Mouse (Mus musculus) CH12.LX (cell line): ENCODE measurements around the gene Tmem255a. TPM values are rescaled to one million over a fixed set of nuclear protein-coding genes. Genes with fewer than 3 reads are reported as not detected.

ENCODE experiments used
- DNase-seq: peaks from one replicate; pipeline ENCODE4 v3.0.0-alpha.2; 2013; ENCODE audit errors: extremely low read depth
- H3K27ac ChIP-seq: 2 replicates; pipeline ENCODE4 v1.5.1; 2012; ENCODE audit warnings: low read depth, mild to moderate bottlenecking, control low read depth, moderate library complexity; ENCODE audit not compliant: insufficient read depth
- H3K27me3 ChIP-seq: replicated peaks from 2 replicates; pipeline ENCODE3; 2012; ENCODE audit warnings: inconsistent platforms
- H3K36me3 ChIP-seq, 2 experiments: replicated peaks in 1 of 2; 2 replicates each; pipeline versions ENCODE3 to v1.6.1; 2012; ENCODE audit warnings: inconsistent platforms in 1 of 2, low read length in 1 of 2, mild to moderate bottlenecking in 1 of 2, mixed read lengths in 1 of 2, moderate library complexity in 1 of 2; ENCODE audit not compliant: control insufficient read depth in 1 of 2, insufficient read depth in 1 of 2
- H3K4me1 ChIP-seq, 2 experiments: 2 replicates each; pipeline ENCODE4 v1.6.1; 2012; ENCODE audit warnings: inconsistent platforms in 1 of 2, moderate library complexity in 1 of 2; ENCODE audit not compliant: insufficient read depth in 2 of 2, control insufficient read depth in 1 of 2
- H3K4me2 ChIP-seq: 2 replicates; pipeline ENCODE4 v1.6.1; 2012; ENCODE audit warnings: low read depth, mild to moderate bottlenecking, control low read depth; ENCODE audit not compliant: poor library complexity, insufficient read depth, severe bottlenecking
- H3K4me3 ChIP-seq, 3 experiments: fragments of 150-350 bp in 1 of 3; sonication (generic) in 1 of 3; replicated peaks in 1 of 3; 2 replicates each; pipeline versions ENCODE3 to v1.5.1; 2011 to 2012; ENCODE audit warnings: low read depth in 2 of 3, low read length in 2 of 3, mild to moderate bottlenecking in 2 of 3, moderate library complexity in 2 of 3, control low read depth in 1 of 3, improper control_type of control experiment in 1 of 3, inconsistent platforms in 1 of 3, mixed read lengths in 1 of 3; ENCODE audit not compliant: poor library complexity in 1 of 3
- H3K79me2 ChIP-seq: replicated peaks from 2 replicates; pipeline ENCODE4 v1.6.1; 2012; ENCODE audit warnings: mild to moderate bottlenecking, moderate library complexity; ENCODE audit not compliant: control insufficient read depth, poor library complexity, insufficient read depth, severe bottlenecking; ENCODE audit errors: extremely low read depth
- H3K9ac ChIP-seq: 2 replicates; pipeline ENCODE4 v1.6.1; 2012; ENCODE audit warnings: low read depth, mild to moderate bottlenecking, control low read depth, moderate library complexity; ENCODE audit not compliant: insufficient read depth
- H3K9me3 ChIP-seq: replicated peaks from 2 replicates; pipeline ENCODE3; 2012; ENCODE audit warnings: low read length, inconsistent platforms, mixed read lengths
- BHLHE40 ChIP-seq: IDR thresholded peaks from 2 replicates; pipeline ENCODE4 v1.6.1; 2011; ENCODE audit warnings: mild to moderate bottlenecking, low read depth, low read length, improper control_type of control experiment
- CHD1 ChIP-seq: IDR thresholded peaks from 2 replicates; pipeline ENCODE4 v1.6.1; 2012; ENCODE audit warnings: low read depth, low read length, improper control_type of control experiment, inconsistent platforms
- CHD2 ChIP-seq: IDR thresholded peaks from 2 replicates; pipeline ENCODE4 v1.6.1; 2011; ENCODE audit warnings: low read length, improper control_type of control experiment
- CTCF ChIP-seq, 2 experiments: IDR thresholded peaks in 1 of 2; conservative IDR thresholded peaks in 1 of 2; 2 replicates each; pipeline ENCODE4 v1.5.1; 2011 to 2012; ENCODE audit warnings: low read depth in 2 of 2, low read length in 2 of 2, improper control_type of control experiment in 1 of 2, inconsistent platforms in 1 of 2, mild to moderate bottlenecking in 1 of 2, moderate library complexity in 1 of 2
- E2F4 ChIP-seq: IDR thresholded peaks from 2 replicates; pipeline ENCODE4 v1.6.1; 2011; ENCODE audit warnings: low read depth, low read length, improper control_type of control experiment; ENCODE audit not compliant: insufficient replicate concordance
- EP300 ChIP-seq: IDR thresholded peaks from 2 replicates; pipeline ENCODE4 v1.6.1; 2011; ENCODE audit warnings: low read length, improper control_type of control experiment
- ETS1 ChIP-seq: conservative IDR thresholded peaks from 2 replicates; pipeline ENCODE4 v1.6.1; 2012; ENCODE audit warnings: low read depth, mild to moderate bottlenecking, inconsistent platforms, low read length, improper control_type of control experiment, moderate library complexity
- GABPA ChIP-seq: IDR thresholded peaks from 2 replicates; pipeline ENCODE4 v1.6.1; 2012; ENCODE audit warnings: low read depth, low read length, improper control_type of control experiment, inconsistent platforms; ENCODE audit not compliant: insufficient replicate concordance
- HCFC1 ChIP-seq: IDR thresholded peaks from 2 replicates; pipeline ENCODE4 v1.6.1; 2012; ENCODE audit warnings: low read depth, mild to moderate bottlenecking, inconsistent platforms, low read length, improper control_type of control experiment
- IRF4 ChIP-seq: IDR thresholded peaks from 2 replicates; pipeline ENCODE4 v1.6.1; 2014; ENCODE audit warnings: low read depth, mild to moderate bottlenecking, inconsistent platforms, low read length, improper control_type of control experiment
- KAT2A ChIP-seq: IDR thresholded peaks from 2 replicates; pipeline ENCODE4 v1.6.1; 2012; ENCODE audit warnings: low read length, improper control_type of control experiment, inconsistent platforms; ENCODE audit not compliant: insufficient replicate concordance
- MAFK ChIP-seq: IDR thresholded peaks from 2 replicates; pipeline ENCODE4 v1.6.1; 2011; ENCODE audit warnings: low read length, improper control_type of control experiment; ENCODE audit not compliant: insufficient replicate concordance
- MAX ChIP-seq: IDR thresholded peaks from 2 replicates; pipeline ENCODE4 v1.6.1; 2011; ENCODE audit warnings: low read length, improper control_type of control experiment
- MEF2A ChIP-seq: IDR thresholded peaks from 2 replicates; pipeline ENCODE4 v1.6.1; 2014; ENCODE audit warnings: low read depth, mild to moderate bottlenecking, inconsistent platforms, low read length, improper control_type of control experiment, borderline replicate concordance
- MXI1 ChIP-seq: IDR thresholded peaks from 2 replicates; pipeline ENCODE4 v1.6.1; 2011; ENCODE audit warnings: mild to moderate bottlenecking, low read depth, low read length, improper control_type of control experiment
- MYC ChIP-seq: IDR thresholded peaks from 2 replicates; pipeline ENCODE4 v1.6.1; 2011; ENCODE audit warnings: low read depth, mild to moderate bottlenecking, improper control_type of control experiment, low read length
- NELFE ChIP-seq: IDR thresholded peaks from 2 replicates; pipeline ENCODE4 v1.6.1; 2011; ENCODE audit warnings: low read depth, low read length, improper control_type of control experiment
- NRF1 ChIP-seq: IDR thresholded peaks from 2 replicates; pipeline ENCODE4 v1.6.1; 2014; ENCODE audit warnings: low read depth, mild to moderate bottlenecking, inconsistent platforms, low read length, improper control_type of control experiment, moderate library complexity
- PAX5 ChIP-seq: IDR thresholded peaks from 2 replicates; pipeline ENCODE4 v1.6.1; 2012; ENCODE audit warnings: low read length, inconsistent platforms, mixed read lengths
- RAD21 ChIP-seq: IDR thresholded peaks from 2 replicates; pipeline ENCODE4 v1.6.1; 2011; ENCODE audit warnings: low read depth, mild to moderate bottlenecking, low read length, improper control_type of control experiment, moderate library complexity
- RCOR1 ChIP-seq: conservative IDR thresholded peaks from 2 replicates; pipeline ENCODE4 v1.6.1; 2012; ENCODE audit warnings: low read depth, mild to moderate bottlenecking, inconsistent platforms, low read length, improper control_type of control experiment
- SMC3 ChIP-seq: IDR thresholded peaks from 2 replicates; pipeline ENCODE4 v1.6.1; 2011; ENCODE audit warnings: low read depth, low read length, improper control_type of control experiment
- TBP ChIP-seq: conservative IDR thresholded peaks from 2 replicates; pipeline ENCODE4 v1.6.1; 2011; ENCODE audit warnings: low read depth, low read length, improper control_type of control experiment
- TCF12 ChIP-seq: IDR thresholded peaks from 2 replicates; pipeline ENCODE4 v1.6.1; 2014; ENCODE audit warnings: low read depth, mild to moderate bottlenecking, inconsistent platforms, low read length, improper control_type of control experiment
- UBTF ChIP-seq: IDR thresholded peaks from 2 replicates; pipeline ENCODE4 v1.6.1; 2012; ENCODE audit warnings: low read depth, mild to moderate bottlenecking, inconsistent platforms, low read length, improper control_type of control experiment, moderate library complexity
- USF1 ChIP-seq: IDR thresholded peaks from 2 replicates; pipeline ENCODE4 v1.6.1; 2014; ENCODE audit warnings: low read depth, mild to moderate bottlenecking, inconsistent platforms, low read length, improper control_type of control experiment
- USF2 ChIP-seq: conservative IDR thresholded peaks from 2 replicates; pipeline ENCODE4 v1.6.1; 2011; ENCODE audit warnings: low read depth, low read length, improper control_type of control experiment
- ZC3H11A ChIP-seq: IDR thresholded peaks from 2 replicates; pipeline ENCODE4 v1.6.1; 2012; ENCODE audit warnings: low read depth, mild to moderate bottlenecking, inconsistent platforms, low read length, improper control_type of control experiment
- dilution Hi-C: fragments of 300-500 bp; cut with MboI; formaldehyde crosslinking; loops from 2 replicates; pipeline ENCODE4 v1.14.3; 2020; ENCODE audit warnings: low sequenced_read_pairs; ENCODE audit not compliant: extremely low pct_unique_long_range_greater_than_20kb, extremely low pct_ligation_motif_present
- in situ Hi-C: fragments of 300-500 bp; cut with MboI; formaldehyde crosslinking; loops from 3 replicates; pipeline ENCODE4 v1.14.3; 2019; ENCODE audit warnings: low sequenced_read_pairs, low pct_ligation_motif_present, low pct_unique_long_range_greater_than_20kb, mixed read lengths
- polyA plus RNA-seq: library from polyadenylated mRNA; unstranded; fragments of >175 nt; gene quantifications from 2 replicates; pipeline ENCODE4 v1.2.1, GENCODE M21; 2012; ENCODE audit warnings: low read depth; ENCODE audit not compliant: insufficient read length
- total RNA-seq, 2 experiments: library from RNA; depleted of rRNA; stranded (reverse); fragments of 300-350 nt in 1 of 2; fragments of >200 nt in 1 of 2; gene quantifications; 2 replicates each; pipeline ENCODE4 v1.2.3; 2012 to 2014

Tmem255a gene
- total and polyA plus RNA-seq, 3 experiments = 0.30 to 1.4 (median 0.68) TPM

GRCm38 (mm10) chrX:38229888-38230287, 22.4 kb downstream of the Tmem255a start:
- dilution Hi-C loops = no loop called here
- no peaks in the 10 kb centered on the region for H3K36me3 ChIP-seq
- DNase-seq = no peak
- H3K4me2 ChIP-seq = no peak overlapping the region
- no peak overlapping the region for H3K4me3 ChIP-seq
- no peaks in the 10 kb centered on the region for H3K79me2 ChIP-seq
- H3K9ac ChIP-seq = no peak overlapping the region
- in situ Hi-C loops = loop anchor here (10.0 to 25.0 kb wide), 3 partner anchors 45 to 205 kb away; partner anchors contain the start of gene Zbtb33
- peaks cover 8 to 35% of the 10 kb centered on the region in 2 experiments; a peak in 3 of 4 replicates for H3K4me1 ChIP-seq
- no peaks in the 10 kb centered on the region for H3K27me3 ChIP-seq
- no peak overlapping the region for H3K27ac ChIP-seq
- H3K9me3 ChIP-seq = no peaks in the 10 kb centered on the region
- TF ChIP-seq CHD2 = no peak
- no peak for TF ChIP-seq GABPA
- no peak for TF ChIP-seq ETS1
- TF ChIP-seq MYC = no peak
- no peak for TF ChIP-seq BHLHE40
- TF ChIP-seq MXI1 = no peak
- no peak for TF ChIP-seq USF2
- TF ChIP-seq NELFE = no peak
- TF ChIP-seq USF1 = no peak
- no peak for TF ChIP-seq MAX
- no peak for TF ChIP-seq RCOR1
- no peak for TF ChIP-seq EP300
- no peak for TF ChIP-seq SMC3
- TF ChIP-seq IRF4 = no peak
- TF ChIP-seq E2F4 = no peak
- no peak for TF ChIP-seq TCF12
- no peak for TF ChIP-seq TBP
- no peak for TF ChIP-seq HCFC1
- no peak for TF ChIP-seq CTCF (conservative IDR thresholded peaks at IDR 0.05 in 1 of 2, IDR thresholded peaks at IDR 0.05 in 1 of 2; ENCODE audit: low read depth in 2 of 2, low read length in 2 of 2)
- no peak for TF ChIP-seq CHD1

- TF ChIP-seq SMC3 = no peak
- no peak for TF ChIP-seq TBP
- TF ChIP-seq BHLHE40 = no peak
- TF ChIP-seq MAFK = no peak
- TF ChIP-seq HCFC1 = no peak
- no peak for TF ChIP-seq PAX5
- no peak for TF ChIP-seq KAT2A
- TF ChIP-seq USF1 = no peak
- no peak for TF ChIP-seq CTCF (conservative IDR thresholded peaks at IDR 0.05 in 1 of 2, IDR thresholded peaks at IDR 0.05 in 1 of 2; ENCODE audit: low read depth in 2 of 2, low read length in 2 of 2)
- TF ChIP-seq USF2 = no peak
- TF ChIP-seq MEF2A = no peak
- TF ChIP-seq CHD2 = no peak
- TF ChIP-seq CHD1 = no peak
- no peak for TF ChIP-seq RAD21
- TF ChIP-seq NRF1 = no peak
- no peak for TF ChIP-seq EP300
- TF ChIP-seq GABPA = no peak
- TF ChIP-seq UBTF = no peak
- no peak for TF ChIP-seq ZC3H11A
- TF ChIP-seq MYC = no peak
- in situ Hi-C loops = no loop called here
- H3K79me2 ChIP-seq = no peaks in the 10 kb centered on the region
- dilution Hi-C loops = no loop called here
- H3K36me3 ChIP-seq = no peaks in the 10 kb centered on the region
- H3K27me3 ChIP-seq = no peaks in the 10 kb centered on the region
- no peak for DNase-seq
- no peak overlapping the region for H3K4me2 ChIP-seq
- no peak overlapping the region for H3K4me3 ChIP-seq
- no peak overlapping the region for H3K27ac ChIP-seq
- no peak overlapping the region for H3K9ac ChIP-seq
- no peaks in the 10 kb centered on the region for H3K9me3 ChIP-seq
- H3K4me1 ChIP-seq = peaks cover 10 to 23% of the 10 kb centered on the region in 2 experiments
Observed at GRCm38 (mm10) chrX:38222757-38223156, 29.5 kb downstream of the Tmem255a start.
